Mouse (Mus musculus): ENCODE data around the gene Tmem242. TPM values are rescaled to one million over a fixed set of nuclear protein-coding genes. Genes with fewer than 3 reads are reported as not detected.

The Tmem242 gene
- polyA plus RNA-seq, 1 experiment from 2014 or later: 143 TPM

Other genes starting within 250 kb of the Tmem242 start
- gene Ldhal6b, start 21.5 kb downstream of the Tmem242 start, polyA plus RNA-seq (2016; fragmentation: Nextera tagmentation; extraction: Ambion mirVana): 0.14 TPM in 1 of 2 replicates, not detected in the other
- gene Zdhhc14, start 52.3 kb upstream of the Tmem242 start, polyA plus RNA-seq (2016; fragmentation: Nextera tagmentation; extraction: Ambion mirVana): 1.3 and 2.2 TPM in 2 replicates

Data from hindbrain, embryonic 10.5 days (tissue).